Mouse (Mus musculus): ENCODE results near the gene Med25. TPM values are rescaled to one million over a fixed set of nuclear protein-coding genes. Genes with fewer than 3 reads are reported as not detected.

Med25 gene
- polyA plus RNA-seq (2012; rRNA removed): 142 and 181 TPM in 2 replicates
- polyA plus RNA-seq (2014; fragmentation: Nextera tagmentation; extraction: Ambion mirVana): 69.1 and 73.5 TPM in 2 replicates

- peak within 1 kb of the TSS; percentile 83 for H3K4me3 ChIP-seq (replicated peaks; ENCODE audit: low read length)
- peak within 1 kb of the TSS; percentile 84 for H3K9ac ChIP-seq (ENCODE audit: low read depth, low read length, severe bottlenecking)
- no peaks in the 10 kb centered on the region for H3K9me3 ChIP-seq (ENCODE audit: control insufficient read depth, low read length)
- 0 out of 2 replicates have a peak, but pooled peaks have one; percentile 88 for TF ChIP-seq POLR2A (IDR thresholded peaks at IDR 0.05; ENCODE audit: borderline replicate concordance, extremely low read depth, insufficient read depth, insufficient read length)
- H3K4me2 ChIP-seq (replicated peaks; ENCODE audit: low read depth, low read length, severe bottlenecking): peak within 1 kb of the TSS; percentile 93
- DNase-seq (ENCODE audit: low spot score) (peak; percentile 99), ATAC-seq (ENCODE audit: low FRiP score, low read depth) (peak; percentile 88)
- peak within 1 kb of the TSS; percentile 98 for H3K27ac ChIP-seq (replicated peaks; ENCODE audit: low read depth, low read length)
- peaks cover 26% of the 10 kb centered on the region for H3K36me3 ChIP-seq (ENCODE audit: control insufficient read depth, insufficient read depth, low read length)
- WGBS: under 1% methylated on average over 56 of the region's 56 CpGs
- H3K27me3 ChIP-seq (ENCODE audit: control insufficient read depth, insufficient read depth, low read length): no peaks in the 10 kb centered on the region
- peaks cover 28% of the 10 kb centered on the region for H3K4me1 ChIP-seq (ENCODE audit: control insufficient read depth, insufficient read depth, low read length)
Observed at GRCm38 (mm10) chr7:44892276-44892921, at the start of gene Med25. Gene Med25, minus strand, starts transcription at chr7:44892712.

- TF ChIP-seq POLR2A (IDR thresholded peaks at IDR 0.05; ENCODE audit: borderline replicate concordance, extremely low read depth, insufficient read depth, insufficient read length): no peak
- Histone ChIP-seq H3K27me3 (ENCODE audit: control insufficient read depth, insufficient read depth, low read length) (no peaks in the 10 kb centered on the region), H3K4me1 (ENCODE audit: control insufficient read depth, insufficient read depth, low read length) (no peaks in the 10 kb centered on the region), H3K36me3 (ENCODE audit: control insufficient read depth, insufficient read depth, low read length) (no peaks in the 10 kb centered on the region), H3K4me3 (replicated peaks; ENCODE audit: low read length) (no peak overlapping the region), H3K9ac (ENCODE audit: low read depth, low read length, severe bottlenecking) (no peak overlapping the region), H3K9me3 (ENCODE audit: control insufficient read depth, low read length) (peaks cover 8% of the 10 kb centered on the region; the same call in 1 of the 2 replicates), H3K4me2 (replicated peaks; ENCODE audit: low read depth, low read length, severe bottlenecking) (no peak overlapping the region), H3K27ac (replicated peaks; ENCODE audit: low read depth, low read length) (no peak overlapping the region)
- ATAC-seq (ENCODE audit: low FRiP score, low read depth): no peak
- WGBS: 92% methylated on average over 4 of the region's 4 CpGs
- no peak for DNase-seq (ENCODE audit: low spot score)
Observed at GRCm38 (mm10) chr7:44938680-44939079, 46.2 kb upstream of the Med25 start.

- Histone ChIP-seq H3K4me1 (ENCODE audit: control insufficient read depth, insufficient read depth, low read length) (peaks cover 16% of the 10 kb centered on the region), H3K9ac (ENCODE audit: low read depth, low read length, severe bottlenecking) (peak within 1 kb of the TSS; percentile 81), H3K27ac (replicated peaks; ENCODE audit: low read depth, low read length) (peak within 1 kb of the TSS; percentile 79), H3K27me3 (ENCODE audit: control insufficient read depth, insufficient read depth, low read length) (no peaks in the 10 kb centered on the region), H3K4me2 (replicated peaks; ENCODE audit: low read depth, low read length, severe bottlenecking) (peak within 1 kb of the TSS; percentile 65), H3K9me3 (ENCODE audit: control insufficient read depth, low read length) (no peaks in the 10 kb centered on the region), H3K36me3 (ENCODE audit: control insufficient read depth, insufficient read depth, low read length) (peaks cover 11% of the 10 kb centered on the region), H3K4me3 (replicated peaks; ENCODE audit: low read length) (peak within 1 kb of the TSS; percentile 87)
- peak; percentile 99 for ATAC-seq (ENCODE audit: low FRiP score, low read depth)
- WGBS: 1% methylated on average over 79 of the region's 84 CpGs
- TF ChIP-seq POLR2A (IDR thresholded peaks at IDR 0.05; ENCODE audit: borderline replicate concordance, extremely low read depth, insufficient read depth, insufficient read length): peak; percentile 37; the same call in 1 of the 2 replicates
- DNase-seq (ENCODE audit: low spot score): peak; percentile 100
Observed at GRCm38 (mm10) chr7:44929204-44930151, 37.0 kb upstream of the Med25 start, which contains the start of gene Ap2a1. Gene Ap2a1, minus strand, starts transcription at chr7:44929496.

DNA sequence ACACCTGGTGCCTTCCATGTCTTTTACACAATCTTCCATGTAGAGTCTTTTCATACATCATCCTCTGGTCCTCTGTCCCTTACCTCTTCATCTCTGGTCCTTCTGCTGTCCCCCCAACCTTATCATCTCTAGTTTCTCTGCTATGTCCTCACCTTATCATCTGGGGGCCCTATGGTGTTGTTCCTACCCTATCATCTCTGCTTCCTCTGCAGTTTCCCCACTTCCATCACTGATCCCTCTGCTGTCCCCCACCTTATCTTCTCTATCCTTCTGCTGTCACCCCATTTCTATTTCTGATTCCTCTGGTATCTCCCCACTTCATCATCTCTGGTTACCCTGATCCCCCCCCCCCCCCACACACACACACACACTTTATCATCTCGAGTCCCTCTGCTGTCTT is 36.1 kb upstream of the Med25 start:
- Histone ChIP-seq H3K9me3 (ENCODE audit: control insufficient read depth, low read length) (no peaks in the 10 kb centered on the region), H3K4me2 (replicated peaks; ENCODE audit: low read depth, low read length, severe bottlenecking) (peak overlapping the region; percentile 65), H3K4me3 (replicated peaks; ENCODE audit: low read length) (peak overlapping the region; percentile 87), H3K27ac (replicated peaks; ENCODE audit: low read depth, low read length) (no peak overlapping the region), H3K4me1 (ENCODE audit: control insufficient read depth, insufficient read depth, low read length) (peaks cover 16% of the 10 kb centered on the region), H3K36me3 (ENCODE audit: control insufficient read depth, insufficient read depth, low read length) (peaks cover 17% of the 10 kb centered on the region), H3K9ac (ENCODE audit: low read depth, low read length, severe bottlenecking) (peak overlapping the region; percentile 81), H3K27me3 (ENCODE audit: control insufficient read depth, insufficient read depth, low read length) (no peaks in the 10 kb centered on the region)
- DNase-seq (ENCODE audit: low spot score): no peak
- WGBS: 8% methylated on average over 1 of the region's 1 CpGs
- ATAC-seq (ENCODE audit: low FRiP score, low read depth): no peak
- TF ChIP-seq POLR2A (IDR thresholded peaks at IDR 0.05; ENCODE audit: borderline replicate concordance, extremely low read depth, insufficient read depth, insufficient read length): no peak

DNA sequence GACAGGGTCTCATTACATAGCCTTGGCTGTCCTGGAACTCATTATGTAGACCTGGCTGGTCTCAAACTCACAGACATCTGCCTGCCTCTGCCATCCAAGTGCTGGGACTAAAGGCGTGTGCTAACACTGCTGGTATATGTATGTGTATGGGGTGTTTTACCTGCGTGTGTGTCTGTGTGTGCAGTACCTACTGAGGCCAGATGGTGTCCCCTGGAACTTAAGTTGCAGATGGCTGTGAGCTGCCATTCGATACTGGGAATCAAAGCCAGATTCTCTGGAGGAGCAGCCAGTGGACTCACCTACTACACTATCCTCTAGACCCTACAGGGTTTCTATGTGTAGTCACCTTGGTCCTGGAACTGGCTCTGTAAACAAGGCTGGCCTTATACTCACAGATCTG is 33.0 kb upstream of the Med25 start:
- no peak overlapping the region for H3K4me3 ChIP-seq (replicated peaks; ENCODE audit: low read length)
- H3K9me3 ChIP-seq (ENCODE audit: control insufficient read depth, low read length): no peaks in the 10 kb centered on the region
- H3K27me3 ChIP-seq (ENCODE audit: control insufficient read depth, insufficient read depth, low read length): no peaks in the 10 kb centered on the region
- H3K4me2 ChIP-seq (replicated peaks; ENCODE audit: low read depth, low read length, severe bottlenecking): no peak overlapping the region
- DNase-seq (ENCODE audit: low spot score) (no peak), ATAC-seq (ENCODE audit: low FRiP score, low read depth) (no peak)
- H3K9ac ChIP-seq (ENCODE audit: low read depth, low read length, severe bottlenecking): no peak overlapping the region
- TF ChIP-seq POLR2A (IDR thresholded peaks at IDR 0.05; ENCODE audit: borderline replicate concordance, extremely low read depth, insufficient read depth, insufficient read length): no peak
- H3K36me3 ChIP-seq (ENCODE audit: control insufficient read depth, insufficient read depth, low read length): peaks cover 37% of the 10 kb centered on the region
- WGBS: 69% methylated on average over 3 of the region's 3 CpGs
- H3K4me1 ChIP-seq (ENCODE audit: control insufficient read depth, insufficient read depth, low read length): peaks cover 16% of the 10 kb centered on the region
- H3K27ac ChIP-seq (replicated peaks; ENCODE audit: low read depth, low read length): no peak overlapping the region
